Mouse (Mus musculus) lung, adult 18-20 months (tissue): ENCODE data around the gene Dhx40.
A peak's percentile ranks its signal among the peaks of the same experiment; 100 is the strongest.
"Not testable (repeated sequence)": the region's sequence is repeated elsewhere in the genome, so short reads cannot be mapped to it uniquely, and the experiment has no call there.

Experiments
- DNase-seq, 2 experiments: peaks; one replicate each; pipeline ENCODE4 v3.0.0; 2022; ENCODE audit warnings: mixed read lengths in 2 of 2

Gene Dhx40

GRCm38 (mm10) chr11:86749776-86750423, 57.6 kb downstream of the Dhx40 start:
- no peak for DNase-seq

- no peak for DNase-seq
Measured at GRCm38 (mm10) chr11:86745634-86746404, 61.7 kb downstream of the Dhx40 start.

GRCm38 (mm10) chr11:86742605-86743004, 64.9 kb downstream of the Dhx40 start:
- no peak for DNase-seq

- no peak for DNase-seq
Measured at GRCm38 (mm10) chr11:86741505-86741904, 66.0 kb downstream of the Dhx40 start.

GRCm38 (mm10) chr11:86739470-86739869, 68.1 kb downstream of the Dhx40 start:
- no peak for DNase-seq

GRCm38 (mm10) chr11:86738956-86739355, 68.6 kb downstream of the Dhx40 start:
- DNase-seq: no peak

GRCm38 (mm10) chr11:86738308-86738707, 69.2 kb downstream of the Dhx40 start:
- DNase-seq: not testable (repeated sequence)

GRCm38 (mm10) chr11:86737301-86738000, 70.1 kb downstream of the Dhx40 start:
- peak; percentile 28 to 36 for DNase-seq

GRCm38 (mm10) chr11:86734993-86735392, 72.6 kb downstream of the Dhx40 start:
- no peak for DNase-seq

- DNase-seq: no peak
Measured at GRCm38 (mm10) chr11:86734241-86734939, 73.2 kb downstream of the Dhx40 start.

- DNase-seq: no peak
Measured at GRCm38 (mm10) chr11:86731443-86731842, 76.1 kb downstream of the Dhx40 start.

- no peak for DNase-seq
Measured at GRCm38 (mm10) chr11:86725607-86726006, 81.9 kb downstream of the Dhx40 start.

GRCm38 (mm10) chr11:86724982-86725381, 82.6 kb downstream of the Dhx40 start:
- DNase-seq: peak; percentile 55 to 78

- no peak for DNase-seq
Measured at GRCm38 (mm10) chr11:86724004-86724403, 83.5 kb downstream of the Dhx40 start.

- DNase-seq: no peak
Measured at GRCm38 (mm10) chr11:86719390-86719789, 88.2 kb downstream of the Dhx40 start.
